Mouse (Mus musculus): ENCODE data around the gene Gda. TPM values are rescaled to one million over a fixed set of nuclear protein-coding genes. Genes with fewer than 3 reads are reported as not detected.

The Gda gene
- polyA plus RNA-seq, 1 experiment: 0.04 TPM

DNA sequence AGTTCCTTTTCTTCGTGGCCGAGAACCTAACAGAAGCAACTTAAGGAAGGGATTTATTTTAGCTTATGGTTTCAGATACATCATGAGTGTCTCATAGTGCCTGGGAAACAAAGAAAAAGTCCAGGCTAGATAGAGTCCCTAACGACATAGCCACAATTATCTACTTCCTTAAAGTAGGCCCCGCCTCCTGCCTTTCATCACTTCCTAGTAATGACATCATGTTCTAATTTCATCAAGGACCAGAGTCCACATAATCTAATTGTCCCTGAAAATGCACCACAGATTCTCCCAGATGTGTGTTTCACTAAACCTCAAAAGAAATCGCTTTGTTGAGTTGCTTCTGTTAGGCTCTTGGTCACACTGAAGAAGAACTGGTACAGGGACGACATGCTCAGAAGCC is 115.5 kb downstream of the Gda start:
- Histone ChIP-seq H3ac (ENCODE audit: control insufficient read depth, insufficient read length) (no peak overlapping the region), H3K4me2 (ENCODE audit: low read depth) (no peak overlapping the region), H3K36me3 (ENCODE audit: control insufficient read depth, insufficient read depth) (no peaks in the 10 kb centered on the region), H3K4me3 (no peak overlapping the region), H3K27me3 (ENCODE audit: control insufficient read depth, insufficient read depth, insufficient read length) (no peaks in the 10 kb centered on the region), H3K79me2 (ENCODE audit: control insufficient read depth, insufficient read depth) (no peaks in the 10 kb centered on the region)
- TF ChIP-seq MAX (IDR thresholded peaks at IDR 0.05; ENCODE audit: low read depth) (no peak), REST (IDR thresholded peaks at IDR 0.05; ENCODE audit: insufficient read depth, insufficient read length) (no peak), TCF3 (IDR thresholded peaks at IDR 0.05; ENCODE audit: insufficient read length, low read depth) (no peak), POLR2AphosphoS2 (IDR thresholded peaks at IDR 0.05; ENCODE audit: insufficient read length, low read depth) (no peak), E2F4 (IDR thresholded peaks at IDR 0.05; ENCODE audit: insufficient read depth) (no peak), MYOG (IDR thresholded peaks at IDR 0.05; ENCODE audit: control insufficient read depth in 1 of 3, insufficient read depth in 1 of 3, insufficient read length in 2 of 3, low read depth in 2 of 3) (no peak), USF1 (IDR thresholded peaks at IDR 0.05; ENCODE audit: low read depth) (no peak), TCF12 (IDR thresholded peaks at IDR 0.05; ENCODE audit: insufficient read depth, poor library complexity, severe bottlenecking) (no peak), POLR2A (IDR thresholded peaks at IDR 0.05; ENCODE audit: insufficient read length, low read depth) (no peak), CEBPB (IDR thresholded peaks at IDR 0.05; ENCODE audit: insufficient read depth, poor library complexity, severe bottlenecking) (no peak)

DNA sequence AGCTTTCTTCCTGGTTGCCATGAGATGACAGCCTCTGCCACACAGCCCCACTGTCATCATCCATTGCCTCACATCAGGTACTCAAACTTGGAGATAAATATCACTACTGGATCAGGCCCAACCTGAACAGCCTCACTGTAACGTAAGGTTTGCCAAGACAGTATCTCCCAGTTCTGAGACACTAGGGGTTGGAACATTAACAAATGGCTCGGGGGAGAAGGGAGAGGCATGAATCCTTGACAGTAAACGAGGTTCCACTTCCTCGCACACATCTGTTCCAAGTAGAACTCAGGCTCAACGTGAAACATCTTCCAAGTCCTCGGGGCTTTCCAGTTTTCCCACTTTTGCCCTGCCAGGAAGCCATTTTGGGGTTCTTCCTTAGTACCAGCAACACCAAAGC is 123.6 kb downstream of the Gda start:
- no peak for TF ChIP-seq USF1 (IDR thresholded peaks at IDR 0.05; ENCODE audit: low read depth)
- TF ChIP-seq CEBPB (IDR thresholded peaks at IDR 0.05; ENCODE audit: insufficient read depth, poor library complexity, severe bottlenecking): no peak
- TF ChIP-seq SRF (IDR thresholded peaks at IDR 0.05; ENCODE audit: control insufficient read depth, insufficient read length, low read depth): no peak
- no peak for TF ChIP-seq MAX (IDR thresholded peaks at IDR 0.05; ENCODE audit: low read depth)
- TF ChIP-seq E2F4 (IDR thresholded peaks at IDR 0.05; ENCODE audit: insufficient read depth): no peak
- TF ChIP-seq POLR2AphosphoS2 (IDR thresholded peaks at IDR 0.05; ENCODE audit: insufficient read length, low read depth): no peak
- TF ChIP-seq MYOG (IDR thresholded peaks at IDR 0.05; ENCODE audit: control insufficient read depth in 1 of 3, insufficient read depth in 1 of 3, insufficient read length in 2 of 3, low read depth in 2 of 3): no peak
- no peak for TF ChIP-seq REST (IDR thresholded peaks at IDR 0.05; ENCODE audit: insufficient read depth, insufficient read length)
- Histone ChIP-seq H3K4me2 (ENCODE audit: low read depth) (no peak overlapping the region), H3K4me3 (no peak overlapping the region), H3K36me3 (ENCODE audit: control insufficient read depth, insufficient read depth) (no peaks in the 10 kb centered on the region), H3K27me3 (ENCODE audit: control insufficient read depth, insufficient read depth, insufficient read length) (no peaks in the 10 kb centered on the region), H3ac (ENCODE audit: control insufficient read depth, insufficient read length) (no peak overlapping the region), H3K79me2 (ENCODE audit: control insufficient read depth, insufficient read depth) (no peaks in the 10 kb centered on the region)

DNA sequence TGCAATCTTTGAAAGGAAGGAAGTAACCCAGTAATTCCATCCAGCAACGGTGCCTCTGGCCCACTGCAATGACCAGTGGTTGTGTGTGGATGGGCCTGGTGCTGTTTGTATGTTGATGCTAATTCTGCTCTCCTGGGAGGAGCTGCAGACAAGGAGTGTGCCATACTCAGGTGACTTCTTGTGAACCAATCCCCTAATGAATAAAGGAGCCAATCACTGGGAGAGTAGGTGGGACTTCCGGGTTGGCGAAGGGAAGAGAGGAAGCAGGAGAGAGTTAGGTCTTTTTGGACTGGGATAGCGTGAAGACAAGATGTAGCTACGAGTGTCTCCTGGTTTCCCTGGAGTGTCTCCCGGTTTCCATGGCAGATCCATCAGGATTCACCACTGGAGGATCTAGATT is 126.6 kb downstream of the Gda start:
- Histone ChIP-seq H3K36me3 (ENCODE audit: control insufficient read depth, insufficient read depth) (no peaks in the 10 kb centered on the region), H3K4me2 (ENCODE audit: low read depth) (no peak overlapping the region), H3K4me3 (no peak overlapping the region), H3K79me2 (ENCODE audit: control insufficient read depth, insufficient read depth) (no peaks in the 10 kb centered on the region), H3K27me3 (ENCODE audit: control insufficient read depth, insufficient read depth, insufficient read length) (no peaks in the 10 kb centered on the region), H3ac (ENCODE audit: control insufficient read depth, insufficient read length) (no peak overlapping the region)
- TF ChIP-seq MAX (IDR thresholded peaks at IDR 0.05; ENCODE audit: low read depth) (no peak), MYOG (IDR thresholded peaks at IDR 0.05; ENCODE audit: control insufficient read depth in 1 of 3, insufficient read depth in 1 of 3, insufficient read length in 2 of 3, low read depth in 2 of 3) (no peak), MYOD1 (IDR thresholded peaks at IDR 0.05; ENCODE audit: control insufficient read depth in 1 of 3, insufficient read length in 2 of 3, low read depth in 2 of 3) (no peak), REST (IDR thresholded peaks at IDR 0.05; ENCODE audit: insufficient read depth, insufficient read length) (no peak), CEBPB (IDR thresholded peaks at IDR 0.05; ENCODE audit: insufficient read depth, poor library complexity, severe bottlenecking) (no peak)

Other genes with a start within 250 kb of the Gda start
- gene Zfand5, start 201.2 kb downstream of the Gda start, polyA plus RNA-seq (2012; fragmentation: generic; extraction: Trizol): 36.9 TPM
- gene 1110059E24Rik, start 179.5 kb upstream of the Gda start, polyA plus RNA-seq (2012; fragmentation: generic; extraction: Trizol): 12.0 TPM
- 11.2 TPM for gene Abhd17b, start 179.7 kb upstream of the Gda start, polyA plus RNA-seq (2012; fragmentation: generic; extraction: Trizol)